Mouse (Mus musculus): Measurements from ENCODE around the gene Vmn1r79.
"Not testable (repeated sequence)": the region's sequence is repeated elsewhere in the genome, so short reads cannot be mapped to it uniquely, and the experiment has no call there.

Vmn1r79 gene

DNA sequence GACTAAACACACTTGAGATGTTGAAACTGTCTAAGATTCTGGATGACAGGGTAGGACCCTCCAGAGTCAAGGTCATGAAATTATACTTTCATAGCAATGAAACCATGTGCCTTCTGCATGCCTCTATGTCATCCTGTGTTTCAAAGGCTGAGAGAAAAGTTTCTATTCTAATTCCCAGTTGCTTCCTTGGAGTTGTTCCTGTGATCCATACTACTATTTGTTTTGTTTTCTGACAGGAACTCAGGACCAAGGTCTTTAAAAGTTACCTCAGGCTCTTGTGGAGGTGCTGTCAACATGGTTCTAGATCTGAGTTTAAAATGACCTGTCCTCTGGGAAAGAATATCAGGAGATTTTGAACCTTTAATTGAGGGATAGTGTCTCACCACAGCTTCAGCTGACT lies at the start of gene Vmn1r79:
Vmn1r79 (plus strand) TSS at position 301 of the 400 bp plus-strand sequence.
- not testable (repeated sequence) for DNase-seq (ENCODE audit: low spot score)

- DNase-seq (ENCODE audit: low spot score) = no peak
Measured at GRCm38 (mm10) chr7:12149957-12150356, 21.1 kb upstream of the Vmn1r79 start, which contains the start of gene Vmn1r78. TSS of gene Vmn1r78 (plus strand) at chr7:12150257.

GRCm38 (mm10) chr7:12156463-12156862 lies 14.6 kb upstream of the Vmn1r79 start:
- not testable (repeated sequence) for DNase-seq (ENCODE audit: low spot score)

GRCm38 (mm10) chr7:12172926-12173325 lies 1.8 kb downstream of the Vmn1r79 start:
- not testable (repeated sequence) for DNase-seq (ENCODE audit: low spot score)

GRCm38 (mm10) chr7:12188986-12189385 lies 17.9 kb downstream of the Vmn1r79 start, which contains the start of gene Vmn1r80:
TSS of gene Vmn1r80 (plus strand) at chr7:12189286.
- no peak for DNase-seq (ENCODE audit: low spot score)

DNA sequence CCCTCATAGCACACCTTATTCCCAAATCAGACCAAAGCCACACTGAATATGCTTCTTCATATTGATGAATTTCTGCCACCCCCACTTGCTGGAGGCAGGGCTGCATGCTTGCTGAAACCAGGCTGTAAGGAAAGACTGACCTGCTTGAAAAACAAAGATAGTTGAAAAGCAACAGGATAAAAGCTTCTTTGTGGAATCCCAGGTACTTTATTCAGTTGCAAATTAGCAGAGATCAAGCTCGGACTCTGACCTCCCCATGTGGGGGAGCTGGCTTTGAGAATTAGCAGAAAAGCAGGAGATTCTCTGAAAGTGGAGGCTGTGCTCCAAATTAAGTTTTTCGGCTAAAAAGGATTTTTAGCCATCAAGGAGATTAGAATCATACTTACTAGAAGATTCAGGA lies 33.1 kb downstream of the Vmn1r79 start:
- no peak for DNase-seq (ENCODE audit: low spot score)
